Mouse (Mus musculus): Measurements from ENCODE around the gene Gm4924. TPM values are rescaled to one million over a fixed set of nuclear protein-coding genes. Genes with fewer than 3 reads are reported as not detected.

The Gm4924 gene
- polyA plus RNA-seq (2014; fragmentation: Illumina TruSeq; extraction: RNeasy Lipid Tissue Mini Kit (QIAGEN cat#74804); ENCODE audit: low read depth, low replicate concordance) = 2.3 TPM

DNA sequence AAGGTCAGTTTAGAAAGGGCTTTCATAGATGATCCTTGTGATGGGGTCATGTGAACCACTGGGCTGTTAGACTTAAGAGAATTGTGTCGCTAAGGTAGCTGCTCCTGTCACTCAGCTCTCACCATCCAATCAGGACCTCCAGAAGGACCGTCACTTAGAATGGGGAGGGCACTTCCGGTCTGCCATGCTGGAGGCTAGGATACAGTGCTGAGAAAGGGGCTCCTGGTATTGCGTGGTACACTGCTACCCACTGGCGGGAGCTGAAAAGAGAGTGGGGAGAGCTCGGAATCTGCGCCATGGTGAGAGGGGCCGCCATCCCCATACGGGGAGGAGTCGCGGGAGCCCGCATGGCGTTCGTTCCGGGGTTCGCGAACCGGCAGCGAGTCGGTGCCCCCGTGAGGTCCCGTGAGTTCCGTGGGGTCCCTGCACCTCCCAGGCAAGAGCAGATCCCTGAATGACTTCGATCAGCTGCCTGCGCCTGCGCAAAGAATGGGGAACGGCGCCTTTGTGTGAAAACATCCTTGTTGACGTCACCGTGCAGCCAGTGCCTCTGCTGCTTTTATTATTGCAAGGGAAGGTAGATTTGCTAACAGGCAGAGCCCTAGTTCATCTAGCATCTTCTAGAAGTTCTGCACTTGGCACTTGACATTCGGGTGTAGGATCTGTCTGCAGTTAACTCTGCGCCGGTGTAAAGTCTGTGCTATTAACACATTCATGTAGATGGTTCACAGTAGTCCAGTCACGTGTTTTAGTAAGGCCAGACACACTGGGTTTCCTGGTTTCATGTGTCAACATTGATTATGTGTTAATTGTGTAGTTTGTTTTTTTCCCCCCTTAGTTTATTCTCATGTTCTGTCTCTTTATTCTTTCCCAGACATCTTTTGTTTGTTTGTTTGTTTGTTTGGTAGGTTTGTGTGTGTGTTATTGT, at the start of gene Gm4924:
Gene Gm4924 (plus strand): TSS at position 173 of the 928 bp plus-strand sequence.

DNA sequence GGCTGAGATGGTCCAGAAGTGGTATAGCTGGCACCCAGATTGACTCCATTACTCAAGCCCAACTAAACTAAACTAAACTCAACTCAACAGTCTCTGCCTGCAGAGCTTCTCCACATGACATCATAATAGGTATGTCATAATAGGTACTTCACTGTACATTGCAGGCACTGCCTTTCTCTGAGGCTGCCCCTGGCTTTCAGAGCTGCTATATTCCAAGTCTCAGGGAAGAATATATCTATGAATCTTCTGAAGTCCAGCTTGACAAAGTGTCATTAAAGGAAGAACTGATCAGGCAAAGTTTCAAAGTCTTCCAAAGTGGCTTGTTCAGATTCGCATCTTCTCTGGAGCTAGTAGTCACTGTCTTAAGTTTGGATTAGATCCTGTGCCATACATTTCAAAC, 37.6 kb upstream of the Gm4924 start, which contains the start of gene 4932415D10Rik:
Gene 4932415D10Rik (minus strand): TSS at position 101 of the 400 bp plus-strand sequence.

Other genes with a start within 250 kb of the Gm4924 start
- 2.4 TPM for gene AU041133, start 226.2 kb upstream of the Gm4924 start, polyA plus RNA-seq (2014; fragmentation: Illumina TruSeq; extraction: RNeasy Lipid Tissue Mini Kit (QIAGEN cat#74804); ENCODE audit: low read depth, low replicate concordance)
- gene Zfp938, start 113.0 kb upstream of the Gm4924 start, polyA plus RNA-seq (2014; fragmentation: Illumina TruSeq; extraction: RNeasy Lipid Tissue Mini Kit (QIAGEN cat#74804); ENCODE audit: low read depth, low replicate concordance) = 8.1 TPM
- not detected for gene 4932415D10Rik, start 37.7 kb upstream of the Gm4924 start, polyA plus RNA-seq (2014; fragmentation: Illumina TruSeq; extraction: RNeasy Lipid Tissue Mini Kit (QIAGEN cat#74804); ENCODE audit: low read depth, low replicate concordance)
- not detected for gene Gm1553, start 138.4 kb downstream of the Gm4924 start, polyA plus RNA-seq (2014; fragmentation: Illumina TruSeq; extraction: RNeasy Lipid Tissue Mini Kit (QIAGEN cat#74804); ENCODE audit: low read depth, low replicate concordance)